Mouse (Mus musculus): ENCODE data around the gene Map3k19. TPM values are rescaled to one million over a fixed set of nuclear protein-coding genes. Genes with fewer than 3 reads are reported as not detected.

Gene Map3k19
- 0.09 TPM in 1 of 2 replicates, not detected in the other for polyA plus RNA-seq (2012; ENCODE audit: insufficient read depth, low replicate concordance)

- Histone ChIP-seq H3K4me3 (replicated peaks) (no peak within 1 kb of the TSS), H3K9me3 (peaks cover 13% of the 10 kb centered on the region), H3K27me3 (replicated peaks) (no peaks in the 10 kb centered on the region), H3K36me3 (replicated peaks; ENCODE audit: low read length) (peaks cover 10% of the 10 kb centered on the region), H3K4me1 (peaks cover 25% of the 10 kb centered on the region)
- TF ChIP-seq GATA1 (IDR thresholded peaks at IDR 0.05; ENCODE audit: borderline replicate concordance, low read length): no peak
- no peak for TF ChIP-seq FLI1 (IDR thresholded peaks at IDR 0.05; ENCODE audit: low read length)
Observed at GRCm38 (mm10) chr1:127854486-127855222, at the start of gene Map3k19. Map3k19 (minus strand) TSS chr1:127855031.

GRCm38 (mm10) chr1:127899401-127899800, 44.6 kb upstream of the Map3k19 start:
- H3K36me3 ChIP-seq (replicated peaks; ENCODE audit: low read length): peaks cover 63% of the 10 kb centered on the region
- TF ChIP-seq FLI1 (IDR thresholded peaks at IDR 0.05; ENCODE audit: low read length): no peak
- no peak for TF ChIP-seq GATA1 (IDR thresholded peaks at IDR 0.05; ENCODE audit: borderline replicate concordance, low read length)
- no peaks in the 10 kb centered on the region for H3K9me3 ChIP-seq
- H3K4me3 ChIP-seq (replicated peaks): no peak overlapping the region
- H3K4me1 ChIP-seq: peaks cover 3% of the 10 kb centered on the region; the same call in 1 of the 2 replicates
- H3K27me3 ChIP-seq (replicated peaks): no peaks in the 10 kb centered on the region

- Histone ChIP-seq H3K4me1 (peaks cover 38% of the 10 kb centered on the region), H3K27me3 (replicated peaks) (no peaks in the 10 kb centered on the region), H3K36me3 (replicated peaks; ENCODE audit: low read length) (peaks cover 42% of the 10 kb centered on the region), H3K4me3 (replicated peaks) (peak overlapping the region; percentile 94), H3K9me3 (no peaks in the 10 kb centered on the region)
- no peak for TF ChIP-seq GATA1 (IDR thresholded peaks at IDR 0.05; ENCODE audit: borderline replicate concordance, low read length)
- TF ChIP-seq FLI1 (IDR thresholded peaks at IDR 0.05; ENCODE audit: low read length): no peak
Observed at GRCm38 (mm10) chr1:127869276-127869675, 14.4 kb upstream of the Map3k19 start.

- H3K4me3 ChIP-seq (replicated peaks): peak within 1 kb of the TSS; percentile 94
- H3K4me1 ChIP-seq: peaks cover 38% of the 10 kb centered on the region
- TF ChIP-seq GATA1 (IDR thresholded peaks at IDR 0.05; ENCODE audit: borderline replicate concordance, low read length): no peak
- TF ChIP-seq FLI1 (IDR thresholded peaks at IDR 0.05; ENCODE audit: low read length): no peak
- H3K27me3 ChIP-seq (replicated peaks): no peaks in the 10 kb centered on the region
- H3K36me3 ChIP-seq (replicated peaks; ENCODE audit: low read length): peaks cover 35% of the 10 kb centered on the region
- no peaks in the 10 kb centered on the region for H3K9me3 ChIP-seq
Observed at GRCm38 (mm10) chr1:127868300-127869261, 13.8 kb upstream of the Map3k19 start, which contains the start of gene Rab3gap1. Rab3gap1 (plus strand) TSS chr1:127868773.

GRCm38 (mm10) chr1:127863806-127864205, 9.0 kb upstream of the Map3k19 start:
- H3K4me3 ChIP-seq (replicated peaks): no peak overlapping the region
- TF ChIP-seq FLI1 (IDR thresholded peaks at IDR 0.05; ENCODE audit: low read length): no peak
- no peak for TF ChIP-seq GATA1 (IDR thresholded peaks at IDR 0.05; ENCODE audit: borderline replicate concordance, low read length)
- H3K27me3 ChIP-seq (replicated peaks): no peaks in the 10 kb centered on the region
- peaks cover 17% of the 10 kb centered on the region for H3K4me1 ChIP-seq
- no peaks in the 10 kb centered on the region for H3K36me3 ChIP-seq (replicated peaks; ENCODE audit: low read length)
- H3K9me3 ChIP-seq: no peaks in the 10 kb centered on the region

GRCm38 (mm10) chr1:127861900-127862299, 7.1 kb upstream of the Map3k19 start:
- H3K4me1 ChIP-seq: peaks cover 22% of the 10 kb centered on the region
- no peaks in the 10 kb centered on the region for H3K27me3 ChIP-seq (replicated peaks)
- H3K4me3 ChIP-seq (replicated peaks): no peak overlapping the region
- no peak for TF ChIP-seq FLI1 (IDR thresholded peaks at IDR 0.05; ENCODE audit: low read length)
- TF ChIP-seq GATA1 (IDR thresholded peaks at IDR 0.05; ENCODE audit: borderline replicate concordance, low read length): no peak
- no peaks in the 10 kb centered on the region for H3K9me3 ChIP-seq
- no peaks in the 10 kb centered on the region for H3K36me3 ChIP-seq (replicated peaks; ENCODE audit: low read length)

GRCm38 (mm10) chr1:127860492-127860891, 5.7 kb upstream of the Map3k19 start:
- no peak for TF ChIP-seq GATA1 (IDR thresholded peaks at IDR 0.05; ENCODE audit: borderline replicate concordance, low read length)
- peaks cover 22% of the 10 kb centered on the region for H3K4me1 ChIP-seq
- H3K27me3 ChIP-seq (replicated peaks): no peaks in the 10 kb centered on the region
- no peaks in the 10 kb centered on the region for H3K36me3 ChIP-seq (replicated peaks; ENCODE audit: low read length)
- no peaks in the 10 kb centered on the region for H3K9me3 ChIP-seq
- H3K4me3 ChIP-seq (replicated peaks): no peak overlapping the region

- Histone ChIP-seq H3K27me3 (replicated peaks) (no peaks in the 10 kb centered on the region), H3K9me3 (no peaks in the 10 kb centered on the region), H3K4me3 (replicated peaks) (no peak overlapping the region), H3K36me3 (replicated peaks; ENCODE audit: low read length) (no peaks in the 10 kb centered on the region), H3K4me1 (peaks cover 19% of the 10 kb centered on the region)
- TF ChIP-seq GATA1 (IDR thresholded peaks at IDR 0.05; ENCODE audit: borderline replicate concordance, low read length) (no peak), FLI1 (IDR thresholded peaks at IDR 0.05; ENCODE audit: low read length) (no peak)
Observed at GRCm38 (mm10) chr1:127859799-127860400, 5.1 kb upstream of the Map3k19 start.

GRCm38 (mm10) chr1:127858945-127859648, 4.3 kb upstream of the Map3k19 start:
- no peaks in the 10 kb centered on the region for H3K9me3 ChIP-seq
- no peaks in the 10 kb centered on the region for H3K27me3 ChIP-seq (replicated peaks)
- H3K4me3 ChIP-seq (replicated peaks): no peak overlapping the region
- peaks cover 19% of the 10 kb centered on the region for H3K4me1 ChIP-seq
- no peaks in the 10 kb centered on the region for H3K36me3 ChIP-seq (replicated peaks; ENCODE audit: low read length)
- TF ChIP-seq GATA1 (IDR thresholded peaks at IDR 0.05; ENCODE audit: borderline replicate concordance, low read length) (no peak), FLI1 (IDR thresholded peaks at IDR 0.05; ENCODE audit: low read length) (no peak)

All from megakaryocyte, embryonic 14.5 days (primary cell).